Mouse (Mus musculus) forebrain, postnatal 0 days (tissue): Measurements from ENCODE around the gene Ift122. TPM values are rescaled to one million over a fixed set of nuclear protein-coding genes. Genes with fewer than 3 reads are reported as not detected.
"Not testable (repeated sequence)": the region's sequence is repeated elsewhere in the genome, so short reads cannot be mapped to it uniquely, and the experiment has no call there.

ENCODE experiments used
- ATAC-seq: fragments of 200-750 bp; cut with Nextera tagmentation; 2 replicates; pipeline ENCODE4 v1.8.0; 2017; ENCODE audit warnings: mild to moderate bottlenecking, moderate library complexity
- DNase-seq: peaks from one replicate; pipeline ENCODE4 v3.0.0-alpha.2; 2015
- H3K27ac ChIP-seq: fragments of 300-500 bp; sonication (generic); 2 replicates; pipeline ENCODE4 v1.5.1; 2014; ENCODE audit warnings: low read depth, mild to moderate bottlenecking, antibody characterized with exemption, low read length, moderate library complexity, mixed read lengths
- H3K27me3 ChIP-seq: fragments of 300-500 bp; sonication (generic); 2 replicates; pipeline ENCODE4 v1.6.1; 2014; ENCODE audit warnings: mild to moderate bottlenecking, low read length, mixed read lengths; ENCODE audit not compliant: insufficient read depth
- H3K36me3 ChIP-seq: fragments of 300-500 bp; sonication (generic); 2 replicates; pipeline ENCODE4 v1.6.1; 2014; ENCODE audit warnings: mild to moderate bottlenecking, moderate library complexity; ENCODE audit not compliant: insufficient read depth
- H3K4me1 ChIP-seq: fragments of 300-500 bp; sonication (generic); 2 replicates; pipeline ENCODE4 v1.6.1; 2014; ENCODE audit warnings: antibody characterized with exemption; ENCODE audit not compliant: insufficient read depth
- H3K4me2 ChIP-seq: fragments of 300-500 bp; sonication (generic); 2 replicates; pipeline ENCODE4 v1.6.1; 2014; ENCODE audit warnings: low read depth, mild to moderate bottlenecking, moderate library complexity
- H3K4me3 ChIP-seq: fragments of 300-500 bp; sonication (generic); 2 replicates; pipeline ENCODE4 v1.5.1; 2014; ENCODE audit warnings: low read depth, low read length, mixed read lengths
- H3K9ac ChIP-seq: fragments of 300-500 bp; sonication (generic); 2 replicates; pipeline ENCODE4 v1.6.1; 2014; ENCODE audit warnings: mild to moderate bottlenecking
- H3K9me3 ChIP-seq: fragments of 300-500 bp; sonication (generic); 2 replicates; pipeline ENCODE4 v1.6.1; 2016; ENCODE audit warnings: low read length
- CTCF ChIP-seq: sonication (generic); IDR thresholded peaks from 2 replicates; pipeline ENCODE4 v1.5.1; 2016; ENCODE audit warnings: antibody characterized with exemption, control low read depth, low read depth
- WGBS: fragments of 180-500 bp; shearing (Covaris S2); extraction: QIAGEN DNeasy Blood & Tissue Kit; methylation state at CpG from one replicate; pipeline ENCODE4 v1.1.7; 2014; 5-methylcytosine and 5-hydroxymethylcytosine counted together
- polyA plus RNA-seq: library from polyadenylated mRNA; unstranded; fragments of >200 nt; fragmentation: Nextera tagmentation; extraction: Ambion mirVana; gene quantifications from 2 replicates; pipeline ENCODE4 v1.2.1, GENCODE M21; 2015
- total RNA-seq: library from RNA; depleted of rRNA; stranded (reverse); fragments of >200 nt; gene quantifications from 2 replicates; pipeline ENCODE4 v1.2.3, GENCODE M21; 2014

Gene Ift122
- total and polyA plus RNA-seq, 2 experiments from 2014 or later = 25.6 to 32.6 TPM

DNA sequence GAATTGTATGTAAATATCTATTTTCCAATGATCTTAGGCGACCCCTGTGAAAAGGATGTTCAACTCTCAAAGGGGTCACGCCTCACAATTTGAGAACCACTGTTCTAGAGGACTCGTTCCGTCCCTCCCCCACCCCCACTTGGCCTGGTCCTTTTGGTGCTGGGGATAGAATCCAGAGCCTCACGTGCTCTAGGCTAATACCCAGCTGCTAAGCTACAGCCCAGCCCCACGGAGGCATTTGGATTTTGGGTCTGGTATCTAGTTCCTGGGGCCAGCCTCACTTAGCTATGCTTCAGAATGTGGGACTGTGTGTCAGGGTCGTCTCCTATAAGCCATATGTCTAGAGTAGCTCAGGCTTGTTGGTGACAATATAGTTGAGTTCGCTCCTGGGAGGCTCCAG lies 41.7 kb upstream of the Ift122 start:
- Histone ChIP-seq H3K27me3 (no peaks in the 10 kb centered on the region), H3K9me3 (no peaks in the 10 kb centered on the region), H3K4me3 (no peak overlapping the region), H3K27ac (no peak overlapping the region), H3K9ac (no peak overlapping the region), H3K36me3 (peaks cover 10% of the 10 kb centered on the region), H3K4me2 (no peak overlapping the region), H3K4me1 (peaks cover 8% of the 10 kb centered on the region)
- ATAC-seq (no peak), DNase-seq (no peak)
- 70% methylated on average over 8 of the region's 8 CpGs for WGBS
- TF ChIP-seq CTCF = no peak

DNA sequence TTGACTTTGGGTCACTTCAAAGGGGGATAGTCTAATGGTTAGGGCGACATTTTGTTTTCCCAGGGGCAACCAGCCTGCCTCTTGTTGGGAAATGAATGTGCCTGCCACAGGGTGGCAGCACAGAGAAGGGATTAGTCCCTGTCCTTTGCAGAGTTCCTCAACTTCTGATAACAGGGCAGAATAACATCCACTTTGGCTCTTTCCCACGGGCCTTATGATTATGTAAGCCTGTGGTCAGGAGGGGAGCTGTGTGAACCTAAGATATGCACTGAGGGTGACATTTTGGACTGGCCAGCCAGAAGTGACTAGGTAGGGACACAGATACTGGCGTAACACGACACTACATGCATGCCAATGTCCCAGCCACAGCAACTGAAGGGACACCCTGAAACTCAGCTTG lies 39.2 kb upstream of the Ift122 start:
- DNase-seq = peak; percentile 48
- Histone ChIP-seq H3K9me3 (no peaks in the 10 kb centered on the region), H3K27ac (no peak overlapping the region), H3K36me3 (no peaks in the 10 kb centered on the region), H3K4me2 (no peak overlapping the region), H3K27me3 (no peaks in the 10 kb centered on the region), H3K4me1 (no peaks in the 10 kb centered on the region), H3K4me3 (no peak overlapping the region), H3K9ac (no peak overlapping the region)
- TF ChIP-seq CTCF = peak; percentile 75
- WGBS = 40% methylated on average over 4 of the region's 4 CpGs
- peak; percentile 32; the same call in 1 of the 2 replicates for ATAC-seq

DNA sequence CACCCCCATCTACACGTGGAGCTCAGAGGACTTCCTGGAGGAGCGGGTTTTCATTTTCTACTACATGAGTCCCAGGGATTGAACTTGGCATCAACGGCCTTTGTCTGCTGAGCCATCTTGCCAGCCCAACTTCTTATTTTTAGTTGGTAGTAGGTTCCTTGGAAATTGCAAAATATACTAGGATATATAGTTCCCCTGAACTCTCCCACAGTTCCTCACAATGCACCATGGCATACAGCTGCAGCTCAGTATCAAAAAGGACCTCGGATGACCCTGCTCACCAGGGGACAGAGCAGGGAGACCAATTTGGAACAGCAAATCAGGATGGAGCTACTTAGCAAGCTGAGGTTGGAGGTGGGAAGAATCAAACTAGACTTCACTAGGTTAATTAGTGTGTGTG lies 38.2 kb upstream of the Ift122 start:
- Histone ChIP-seq H3K27ac (no peak overlapping the region), H3K4me3 (no peak overlapping the region), H3K4me2 (no peak overlapping the region), H3K9me3 (no peaks in the 10 kb centered on the region), H3K9ac (no peak overlapping the region), H3K27me3 (no peaks in the 10 kb centered on the region), H3K36me3 (no peaks in the 10 kb centered on the region), H3K4me1 (no peaks in the 10 kb centered on the region)
- no peak for TF ChIP-seq CTCF
- DNase-seq (no peak), ATAC-seq (no peak)
- WGBS = 80% methylated on average over 4 of the region's 4 CpGs

DNA sequence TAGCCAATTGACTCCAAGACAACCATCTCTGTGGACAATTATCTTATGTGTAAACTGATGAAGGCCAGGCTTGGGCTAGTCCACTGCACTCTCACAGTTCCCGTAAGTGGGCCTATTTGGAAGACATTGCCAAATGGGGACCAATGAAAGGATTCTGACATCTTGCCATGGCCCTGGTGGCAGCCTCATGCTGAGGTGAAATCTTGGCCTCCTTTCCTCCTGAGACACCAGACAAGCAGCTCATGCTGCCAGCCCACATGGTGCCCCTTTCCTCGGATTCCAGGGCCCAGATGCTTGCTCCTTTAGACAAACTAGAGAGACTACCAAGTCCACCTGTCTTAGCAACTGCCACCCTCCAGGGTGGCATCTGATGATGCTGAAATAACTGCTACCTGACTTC lies 35.1 kb upstream of the Ift122 start:
- no peak for TF ChIP-seq CTCF
- Histone ChIP-seq H3K27me3 (no peaks in the 10 kb centered on the region), H3K9me3 (no peaks in the 10 kb centered on the region), H3K4me3 (no peak overlapping the region), H3K4me1 (no peaks in the 10 kb centered on the region), H3K36me3 (no peaks in the 10 kb centered on the region), H3K9ac (no peak overlapping the region), H3K4me2 (no peak overlapping the region), H3K27ac (no peak overlapping the region)
- 75% methylated on average over 2 of the region's 2 CpGs for WGBS
- DNase-seq = no peak
- no peak for ATAC-seq

DNA sequence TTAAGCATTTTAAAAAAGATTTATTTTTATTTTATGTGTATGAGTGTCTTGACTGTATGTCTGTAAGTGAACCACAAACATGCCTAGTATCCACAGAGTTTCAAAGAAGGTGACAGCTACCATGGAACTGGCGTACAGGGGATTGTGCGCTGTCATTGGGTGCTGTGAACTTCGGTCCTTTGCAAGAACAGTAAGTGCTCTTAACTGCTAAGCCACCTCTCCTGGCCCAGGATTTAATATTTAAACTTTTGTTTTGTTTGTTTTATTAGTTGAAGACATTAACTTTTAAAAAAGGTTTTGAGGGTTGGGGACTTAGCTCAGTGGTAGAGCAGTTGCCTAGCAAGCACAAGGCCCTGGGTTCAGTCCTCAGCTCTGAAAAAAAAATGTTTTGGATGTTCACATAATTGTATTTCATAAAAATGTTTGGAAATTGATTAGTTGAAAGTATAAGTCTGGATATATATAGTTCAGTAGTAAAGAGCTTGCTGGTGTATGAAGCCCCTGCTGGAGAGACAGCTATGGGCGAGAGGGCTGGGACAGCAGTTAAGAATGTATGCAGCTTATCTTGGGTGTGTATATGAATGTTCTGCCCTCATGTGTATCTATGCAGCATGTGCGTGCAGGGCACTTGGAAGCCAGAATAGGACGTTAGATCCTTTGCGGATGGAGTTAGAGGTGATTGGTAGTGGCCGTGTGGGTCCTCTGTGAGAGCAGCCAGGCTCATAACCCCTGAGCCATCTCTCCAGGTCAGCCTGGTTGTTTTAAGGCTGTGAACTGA lies 31.9 kb upstream of the Ift122 start:
- no peak overlapping the region for H3K4me2 ChIP-seq
- no peaks in the 10 kb centered on the region for H3K27me3 ChIP-seq
- no peak overlapping the region for H3K27ac ChIP-seq
- 89% methylated on average over 8 of the region's 8 CpGs for WGBS
- H3K4me3 ChIP-seq = no peak overlapping the region
- no peaks in the 10 kb centered on the region for H3K36me3 ChIP-seq
- no peak for TF ChIP-seq CTCF
- H3K9ac ChIP-seq = no peak overlapping the region
- ATAC-seq (no peak), DNase-seq (no peak)
- peaks cover 3% of the 10 kb centered on the region; the same call in 1 of the 2 replicates for H3K4me1 ChIP-seq
- H3K9me3 ChIP-seq = no peaks in the 10 kb centered on the region

DNA sequence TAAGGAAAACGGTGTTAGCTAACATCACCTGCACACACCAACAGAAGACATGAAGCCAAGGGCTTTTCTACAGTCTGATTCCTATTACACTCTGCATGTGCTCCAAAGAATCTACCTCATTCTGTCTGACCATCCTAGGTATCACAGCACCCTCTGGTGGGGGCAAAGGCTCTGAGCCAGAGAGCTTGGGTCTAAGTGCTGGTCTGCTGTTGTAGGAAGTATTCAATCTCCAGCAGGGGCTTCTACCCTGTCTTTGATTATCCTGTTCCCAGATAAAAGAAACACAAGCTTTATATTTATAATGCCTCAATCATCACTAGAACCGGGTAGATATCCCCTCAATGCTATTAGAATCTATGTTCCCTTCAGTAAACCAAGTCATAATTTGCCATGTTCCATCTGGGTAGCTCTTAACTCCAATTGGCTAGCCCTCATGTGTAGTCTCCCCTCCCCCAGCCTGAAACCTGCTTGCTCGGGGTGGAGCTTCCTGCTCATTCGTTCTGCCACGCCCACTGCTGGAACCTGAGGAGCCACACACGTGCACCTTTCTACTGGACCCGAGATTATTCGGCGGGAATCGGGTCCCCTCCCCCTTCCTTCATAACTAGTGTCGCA lies 29.3 kb upstream of the Ift122 start:
- H3K4me3 ChIP-seq, H3K36me3 ChIP-seq, H3K27ac ChIP-seq, H3K9me3 ChIP-seq, H3K4me1 ChIP-seq, H3K27me3 ChIP-seq, H3K9ac ChIP-seq: not testable (repeated sequence)
- WGBS = 1% methylated on average over 5 of the region's 11 CpGs
- peak overlapping the region; percentile 36 for H3K4me2 ChIP-seq
- TF ChIP-seq CTCF = peak; percentile 59
- peak; percentile 63 for DNase-seq
- ATAC-seq = peak; percentile 84
